Mouse (Mus musculus) mature B cell (primary cell): ENCODE data around the gene 9330182O14Rik.

Source experiments
- in situ Hi-C: fragments of 300-500 bp; cut with MboI; formaldehyde crosslinking; loops from 2 replicates; pipeline ENCODE4 v1.14.3; 2019

9330182O14Rik gene

DNA sequence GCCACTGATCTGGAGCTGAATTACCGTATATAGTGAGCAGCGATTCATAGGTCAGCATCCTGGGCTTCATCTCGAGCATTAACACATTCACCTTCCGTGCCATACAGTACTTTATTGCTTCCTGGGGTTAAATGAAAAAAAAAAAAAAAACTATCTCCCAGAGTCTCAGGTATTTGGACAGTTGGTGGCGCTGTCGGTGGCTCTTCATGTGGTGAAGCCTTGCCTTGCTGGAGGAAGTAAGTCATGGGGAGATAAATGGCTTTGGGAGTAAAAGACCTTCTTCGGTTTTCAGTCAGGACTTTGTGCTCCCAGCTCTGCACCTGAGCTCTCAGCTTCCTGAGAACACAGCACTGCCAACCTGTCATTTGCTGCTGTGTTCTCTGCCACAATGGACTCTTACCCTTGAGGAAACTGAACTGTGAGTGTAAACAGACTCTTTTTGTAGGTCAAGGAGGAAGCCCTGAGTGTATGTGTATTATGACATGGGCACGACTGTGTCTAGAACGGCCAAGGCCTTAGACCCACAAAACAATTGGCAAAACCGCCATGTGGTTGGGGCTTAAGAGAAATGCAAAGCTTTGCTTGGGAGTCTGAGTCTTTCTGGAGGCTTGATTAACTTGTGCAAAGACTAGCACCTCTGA is at the start of gene 9330182O14Rik:
Gene 9330182O14Rik (plus strand): TSS at position 214 of the 641 bp plus-strand sequence.
- in situ Hi-C loops: no loop called here

DNA sequence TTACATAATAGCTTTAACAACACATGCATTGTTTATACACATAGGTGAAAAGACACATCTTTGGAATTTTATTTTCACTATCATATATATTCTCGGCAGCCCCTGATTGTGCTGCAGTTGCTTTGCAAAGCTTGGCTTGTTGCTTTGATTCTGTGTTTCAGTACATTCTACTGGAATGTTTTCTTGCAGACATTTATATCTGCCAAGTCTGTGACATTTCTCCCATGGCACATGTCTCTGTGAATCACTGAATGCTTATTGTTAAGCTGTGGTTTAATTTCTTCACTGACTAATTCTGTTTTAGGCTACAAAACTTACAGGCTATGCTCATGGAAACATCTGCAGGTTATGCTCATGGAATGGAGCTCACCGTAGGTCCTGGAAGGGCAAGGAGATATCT is 30.9 kb upstream of the 9330182O14Rik start:
- in situ Hi-C loops: no loop called here

DNA sequence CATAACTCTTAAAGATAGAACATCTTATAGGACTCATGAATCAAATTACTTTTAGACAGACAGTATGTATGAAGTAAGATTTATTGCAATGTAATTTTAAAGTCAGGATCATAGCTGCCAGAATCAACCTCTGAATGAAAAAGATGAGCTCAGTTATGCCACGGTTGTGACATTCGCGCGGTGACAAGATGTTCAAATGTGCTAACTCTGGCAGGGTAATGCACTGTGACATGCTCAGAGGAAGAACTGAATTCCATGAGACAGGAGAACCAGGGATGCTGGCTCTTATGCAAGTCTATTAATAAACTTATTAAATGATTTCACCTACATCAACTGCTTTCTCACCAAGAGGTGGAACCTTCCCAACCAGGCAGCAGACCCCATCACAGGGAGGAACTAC is 28.5 kb upstream of the 9330182O14Rik start:
- in situ Hi-C loops: no loop called here

DNA sequence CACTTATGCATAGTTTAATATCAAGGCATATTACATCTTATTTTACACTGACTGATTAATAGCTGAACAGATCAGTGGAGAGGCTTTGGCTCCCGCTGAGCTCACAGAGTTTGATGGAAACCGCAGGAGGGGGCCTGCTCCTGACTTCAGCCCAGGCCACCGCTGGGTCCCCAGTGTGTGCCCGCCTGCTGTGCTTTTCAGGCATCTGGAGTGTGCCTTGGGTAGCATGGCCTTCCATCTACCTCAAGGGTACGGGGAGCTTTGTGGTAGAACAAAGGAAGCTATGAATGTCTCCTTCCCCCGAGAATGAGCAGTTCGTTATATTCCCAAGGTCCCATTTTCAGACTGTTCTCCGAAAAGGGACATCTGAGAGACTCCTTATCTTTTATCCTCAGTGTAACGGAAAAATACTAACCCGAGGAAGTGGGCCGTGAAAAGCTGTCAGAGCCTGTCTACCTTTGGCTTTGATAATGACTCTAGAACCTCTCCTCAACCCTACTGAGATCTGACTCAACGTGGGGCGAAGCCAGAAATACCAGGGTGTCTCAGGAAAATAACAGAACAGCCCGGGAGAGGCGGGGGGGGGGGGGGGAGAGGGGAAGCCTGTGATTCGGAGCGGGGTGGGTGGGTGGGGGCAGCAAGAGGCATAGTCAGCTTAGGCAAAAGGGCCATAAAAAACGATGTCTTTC is 20.1 kb upstream of the 9330182O14Rik start:
- in situ Hi-C loops: no loop called here

DNA sequence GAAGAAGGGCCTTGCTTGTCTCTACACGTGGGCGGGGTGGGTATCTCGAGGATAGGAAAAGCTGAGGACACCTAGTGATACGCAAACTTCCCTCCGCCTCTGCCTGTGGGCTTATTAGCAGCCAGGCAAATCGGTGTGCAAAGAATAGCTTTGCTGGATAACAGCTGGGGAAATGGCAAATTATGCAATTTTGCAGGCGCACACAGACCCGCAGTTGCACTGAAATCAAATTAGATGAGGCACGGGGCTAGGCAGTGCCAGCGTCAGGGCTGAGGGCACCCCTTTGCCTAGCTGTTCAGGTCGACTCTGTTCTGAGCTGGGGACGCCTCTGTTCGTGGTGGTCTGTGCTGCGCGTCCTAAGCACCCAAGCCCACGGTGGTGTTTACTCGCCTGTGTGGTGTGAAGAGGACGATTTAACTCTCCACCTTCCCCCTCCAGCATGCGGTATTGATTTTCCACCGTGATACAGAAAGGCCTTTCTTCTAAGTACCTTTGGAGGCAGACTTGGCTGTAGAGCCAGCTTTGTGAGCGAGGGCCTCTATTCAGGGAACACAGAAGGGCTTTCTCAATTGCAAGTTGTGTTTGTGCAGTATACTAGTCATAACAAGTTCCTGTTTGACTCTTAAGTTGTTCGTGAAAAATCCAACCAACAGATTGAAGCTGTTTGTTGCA is 19.4 kb upstream of the 9330182O14Rik start:
- in situ Hi-C loops: no loop called here

DNA sequence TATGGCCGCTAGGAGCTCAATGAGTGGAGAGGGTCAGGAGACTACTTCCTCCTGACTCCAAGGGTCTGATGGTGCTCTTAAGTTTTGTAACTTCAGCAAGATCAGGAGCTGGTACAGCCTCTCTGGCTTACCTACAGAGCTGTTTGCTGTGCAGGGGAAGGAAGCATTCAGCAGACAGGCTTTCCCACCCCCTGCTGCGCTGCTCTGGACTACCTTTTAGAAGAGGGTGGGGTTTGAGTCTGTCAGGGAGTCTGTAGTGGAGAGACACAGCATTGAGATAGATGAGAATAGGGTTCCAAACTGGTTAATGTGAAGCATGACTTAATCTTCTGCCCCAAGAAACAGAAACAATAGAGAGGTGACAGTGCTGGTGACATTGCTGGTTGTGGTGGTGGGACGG is 17.8 kb upstream of the 9330182O14Rik start:
- in situ Hi-C loops: no loop called here

DNA sequence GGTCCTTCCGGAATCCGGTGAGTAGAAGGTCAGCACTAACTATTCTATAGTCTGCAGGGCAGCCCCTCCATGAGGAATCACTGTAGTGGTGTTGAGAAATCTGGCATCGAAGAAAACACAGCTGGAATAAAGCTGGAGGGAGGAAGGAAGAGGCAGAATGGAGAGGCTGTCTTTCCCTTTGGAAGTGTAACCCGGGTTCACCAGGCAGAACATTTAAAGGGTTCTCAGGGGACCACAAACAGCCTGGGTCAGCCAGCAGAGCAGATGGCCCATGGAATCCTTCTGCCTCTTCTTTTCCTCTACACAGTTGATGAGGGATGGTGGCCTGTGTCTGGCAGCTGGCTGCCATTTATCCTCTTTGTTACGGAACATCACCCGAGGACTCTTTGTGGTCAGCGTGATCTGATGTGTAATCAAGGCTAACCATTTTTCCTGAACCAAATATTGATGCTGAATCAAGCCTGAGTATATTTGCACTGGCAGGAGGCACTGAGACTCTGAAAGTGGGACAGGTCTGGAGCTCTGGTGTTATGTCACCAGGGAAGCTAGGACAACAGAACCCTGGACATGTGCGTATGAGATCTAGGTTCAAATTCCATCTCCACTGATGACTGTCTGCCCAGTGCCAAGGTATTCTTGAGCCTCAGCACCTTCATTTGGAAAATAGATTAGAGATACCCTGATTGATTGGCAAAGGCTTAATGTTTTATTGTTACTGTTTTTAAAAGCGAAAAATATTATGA is 9.8 kb upstream of the 9330182O14Rik start:
- in situ Hi-C loops: no loop called here

DNA sequence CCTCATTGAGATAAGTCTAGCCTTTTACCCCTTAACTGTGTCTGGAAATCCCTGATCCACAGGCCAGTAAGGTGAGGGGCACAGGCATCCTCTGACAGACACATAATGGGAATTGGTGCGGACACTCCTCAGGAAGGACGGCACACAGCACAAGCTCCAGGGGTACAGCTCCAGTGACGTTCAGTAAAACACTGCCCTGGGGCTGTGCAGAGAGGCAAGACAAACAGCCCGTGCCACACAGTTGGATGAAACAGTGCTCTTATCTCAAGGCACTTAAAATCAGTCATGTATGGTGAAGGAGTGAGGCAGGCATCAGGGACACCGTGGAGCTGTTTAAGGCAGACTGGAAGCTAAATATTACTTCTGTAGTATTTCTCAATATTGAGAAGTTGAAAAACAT is 4.7 kb upstream of the 9330182O14Rik start:
- in situ Hi-C loops: no loop called here

DNA sequence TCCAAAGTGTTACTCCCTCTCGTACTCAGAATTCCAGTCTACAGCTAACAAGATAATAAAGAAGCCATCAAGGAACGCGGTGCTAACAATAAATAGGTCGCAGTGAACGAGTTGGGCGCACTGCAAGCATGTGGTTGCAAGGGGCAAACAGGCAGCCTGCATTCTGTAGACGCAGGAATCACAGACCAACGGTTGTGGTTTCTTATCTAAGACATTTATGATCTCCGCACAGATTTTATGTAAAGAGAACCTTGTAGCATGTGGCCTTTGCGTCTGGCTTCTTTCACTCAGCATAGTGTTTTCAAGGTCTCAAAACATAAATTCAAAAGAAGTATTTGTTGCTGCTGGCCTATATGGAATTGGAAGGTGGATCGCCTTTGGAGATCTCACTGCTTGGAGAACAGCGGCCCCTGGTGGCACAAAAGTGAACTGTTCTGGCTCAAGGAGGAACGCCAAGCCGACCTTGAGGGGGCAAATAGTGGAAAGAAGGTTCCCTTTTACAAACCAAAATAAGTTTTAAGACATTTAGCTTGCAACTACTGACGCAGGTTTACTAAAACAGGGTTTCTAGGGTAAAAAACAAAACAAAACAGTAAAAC is 3.2 kb upstream of the 9330182O14Rik start:
- in situ Hi-C loops: no loop called here

DNA sequence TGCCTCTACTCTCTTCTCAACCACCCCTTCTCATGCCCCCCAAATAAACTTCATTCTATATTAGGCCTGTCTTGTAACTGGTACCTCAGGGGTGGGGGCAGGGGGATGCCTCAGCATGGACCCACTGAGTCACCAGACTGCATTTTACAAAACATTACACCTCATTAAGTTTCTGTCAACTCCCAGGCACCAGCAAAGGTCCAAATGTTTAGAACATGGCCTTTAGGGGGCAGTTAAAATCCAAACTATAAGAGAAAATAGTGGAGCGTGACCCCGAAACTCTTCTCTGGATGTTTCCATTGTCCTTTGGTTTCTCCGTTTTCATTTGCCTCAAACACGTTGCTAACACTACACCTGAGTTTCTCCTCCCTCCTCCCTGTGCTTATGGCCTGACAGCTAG is 1.8 kb upstream of the 9330182O14Rik start:
- in situ Hi-C loops: no loop called here

DNA sequence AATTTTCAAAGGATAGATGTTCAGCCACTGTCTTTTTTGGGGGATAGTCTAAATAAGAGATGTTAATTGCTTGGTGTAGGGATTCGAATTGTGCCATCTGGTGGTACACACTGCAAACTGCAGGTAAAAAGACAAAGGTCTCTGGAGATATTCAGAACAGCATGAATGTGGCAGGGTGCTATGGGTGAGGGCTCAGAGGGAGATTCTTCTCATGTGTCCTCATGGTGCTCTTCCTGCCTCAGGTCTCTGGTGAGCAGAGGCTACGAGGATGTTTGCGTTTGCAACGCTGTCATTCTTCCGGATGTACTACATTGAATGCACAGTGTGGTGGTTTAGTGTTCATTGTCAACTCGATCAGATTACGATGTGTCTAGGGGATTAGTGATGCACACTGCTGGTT is 10.1 kb downstream of the 9330182O14Rik start:
- in situ Hi-C loops: no loop called here

DNA sequence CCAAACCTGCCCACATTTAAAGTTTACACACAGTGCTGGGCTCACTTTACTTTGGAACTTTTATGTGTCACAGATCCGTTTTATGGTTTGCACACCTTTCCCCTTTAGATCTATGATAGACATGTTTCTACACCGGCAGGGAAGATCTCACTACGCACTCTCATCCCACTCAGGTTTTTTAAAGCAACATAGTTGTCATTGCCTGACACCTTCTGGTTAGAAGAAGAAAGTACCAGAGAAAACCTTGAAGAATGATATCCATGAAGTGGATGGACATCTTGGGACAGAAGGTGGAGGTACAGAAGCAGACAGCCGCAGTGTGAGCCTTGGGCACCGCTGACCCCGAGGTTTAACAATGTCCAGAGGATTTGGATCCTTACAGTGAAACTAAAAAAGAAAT is 23.5 kb downstream of the 9330182O14Rik start:
- in situ Hi-C loops: no loop called here

DNA sequence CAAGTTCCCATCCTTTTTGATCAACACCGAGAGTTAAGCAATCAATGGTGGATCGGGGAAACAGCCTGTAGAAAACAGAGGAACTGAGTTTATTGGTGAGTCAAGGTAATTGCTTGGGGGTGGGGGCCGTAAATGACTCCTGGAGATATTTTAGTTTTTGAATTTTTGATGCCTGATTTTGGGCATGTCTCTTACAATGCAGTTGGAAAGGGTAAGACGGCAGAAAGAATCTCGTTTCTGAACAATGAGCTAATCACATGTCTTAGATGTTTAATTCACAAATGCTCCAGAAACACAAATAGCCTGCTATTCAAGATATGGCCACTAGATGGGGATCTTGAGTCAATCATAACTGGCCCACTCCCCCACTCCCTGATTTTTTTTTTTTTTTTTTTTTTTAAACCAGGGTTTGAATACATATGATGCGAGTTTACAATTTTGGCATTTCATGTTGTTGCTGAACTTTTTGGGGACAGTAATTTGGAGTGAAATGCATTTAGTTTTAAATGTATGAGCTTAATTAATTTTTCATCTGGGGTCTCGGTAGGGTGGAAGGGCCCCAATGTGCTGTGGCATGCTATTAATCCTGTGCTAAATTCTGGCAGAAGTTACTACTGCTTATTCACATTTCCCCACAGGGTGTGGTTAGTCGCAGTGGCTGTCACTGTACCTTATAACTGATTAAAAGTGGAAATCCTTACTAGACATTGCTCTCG is 32.6 kb downstream of the 9330182O14Rik start:
- in situ Hi-C loops: no loop called here

DNA sequence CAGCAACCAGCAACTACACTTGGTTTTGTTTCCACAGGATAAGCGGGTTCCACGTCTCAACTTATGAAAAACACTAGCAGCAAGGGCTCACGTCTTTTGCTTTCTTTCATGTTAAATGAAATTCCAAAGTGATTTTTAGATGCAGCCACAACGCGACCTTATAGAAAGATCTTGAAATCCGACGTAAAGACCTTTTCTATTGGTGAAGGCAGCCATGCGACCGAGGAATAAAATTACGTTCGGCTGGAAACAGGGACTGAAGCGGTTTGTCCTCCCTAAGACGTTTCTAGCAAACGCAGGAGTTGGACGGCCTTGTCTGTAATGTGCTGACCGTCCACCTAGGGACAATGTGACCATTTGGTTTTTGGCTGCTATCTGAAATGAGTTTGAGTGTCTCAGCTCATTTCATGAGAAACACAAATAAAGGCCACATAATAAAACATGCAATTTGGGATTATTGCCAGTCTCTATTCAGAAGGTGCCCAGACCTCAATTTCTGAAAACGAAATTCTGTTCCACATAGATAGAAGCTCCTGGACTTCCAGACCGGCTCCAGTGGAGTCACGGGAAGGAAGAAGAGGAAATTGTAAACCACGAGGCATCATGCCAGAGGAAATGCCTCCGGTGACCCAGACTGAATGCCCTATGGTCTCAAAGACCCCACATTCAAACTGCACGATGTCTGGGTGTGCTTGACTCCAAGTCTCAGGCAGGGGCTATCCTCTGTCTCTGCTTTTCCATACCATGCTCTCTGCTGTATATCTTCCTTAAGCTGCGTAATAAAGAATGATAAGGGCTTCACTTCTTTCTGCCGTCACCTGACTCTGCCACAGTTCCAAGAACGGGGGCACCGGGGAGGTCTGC is 33.3 kb downstream of the 9330182O14Rik start:
- in situ Hi-C loops: no loop called here

DNA sequence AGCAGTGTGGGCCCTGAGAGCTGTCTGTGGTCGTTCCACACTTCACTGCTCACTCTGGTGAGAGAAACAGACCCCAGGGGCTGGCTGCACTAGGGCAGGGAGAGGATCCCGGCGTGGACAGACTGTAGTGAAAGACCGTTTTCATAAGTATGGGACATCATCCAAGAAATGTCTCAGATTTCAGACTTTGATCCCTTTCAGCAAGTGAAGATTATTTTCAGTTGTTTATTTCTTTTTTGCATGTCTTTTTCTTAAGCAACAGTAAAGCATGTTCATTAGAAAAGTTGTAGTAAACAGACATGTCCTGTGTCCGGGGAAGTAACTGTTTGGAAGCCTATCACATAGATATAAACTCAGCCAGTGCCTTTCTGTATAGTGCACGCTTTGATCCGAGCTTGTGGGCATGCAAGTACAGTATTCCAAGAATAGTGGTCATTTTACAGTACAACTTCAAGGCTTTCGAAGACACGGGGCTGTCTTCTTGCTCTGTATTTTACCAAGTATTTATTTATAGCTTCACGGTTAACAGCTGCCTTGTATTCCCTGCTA is 34.0 kb downstream of the 9330182O14Rik start:
- in situ Hi-C loops: no loop called here

DNA sequence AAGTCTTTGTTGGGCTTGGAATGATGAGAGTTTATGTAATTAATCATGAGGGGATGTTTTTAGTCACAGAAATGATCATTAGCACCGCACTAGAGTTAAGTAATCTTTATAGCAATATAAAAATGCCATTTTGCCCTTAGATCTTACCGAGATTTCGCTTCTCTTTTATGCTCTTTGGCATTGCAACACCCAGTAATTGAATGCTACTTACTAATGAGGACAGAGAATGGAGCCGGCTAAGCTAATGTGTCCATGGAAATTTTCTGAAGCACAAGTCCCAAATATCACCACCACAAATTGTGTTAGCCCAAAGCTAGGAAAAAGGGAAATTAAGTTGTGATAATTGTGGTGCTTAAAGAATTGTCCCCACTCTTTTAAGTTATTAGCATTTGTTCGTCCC is 34.9 kb downstream of the 9330182O14Rik start:
- in situ Hi-C loops: no loop called here

DNA sequence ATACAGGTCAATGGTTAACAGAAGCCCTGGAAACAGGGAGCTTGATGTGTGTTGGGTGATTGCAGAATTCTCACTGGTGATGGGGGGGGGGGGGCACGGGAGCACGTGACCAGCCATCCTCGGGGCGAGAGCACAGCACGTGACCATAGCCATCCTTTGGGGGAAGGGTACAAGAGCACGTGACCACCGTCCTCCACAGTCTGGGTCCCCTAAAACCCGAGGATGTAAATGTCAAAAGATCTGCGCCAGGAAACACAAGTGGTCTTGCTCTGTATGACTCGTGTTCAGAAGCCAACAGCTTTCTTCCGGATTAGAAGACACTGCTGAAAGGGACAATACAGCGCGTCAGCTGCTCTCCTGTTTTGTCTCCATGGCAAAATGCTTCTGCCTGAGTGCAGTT is 35.5 kb downstream of the 9330182O14Rik start:
- in situ Hi-C loops: no loop called here

DNA sequence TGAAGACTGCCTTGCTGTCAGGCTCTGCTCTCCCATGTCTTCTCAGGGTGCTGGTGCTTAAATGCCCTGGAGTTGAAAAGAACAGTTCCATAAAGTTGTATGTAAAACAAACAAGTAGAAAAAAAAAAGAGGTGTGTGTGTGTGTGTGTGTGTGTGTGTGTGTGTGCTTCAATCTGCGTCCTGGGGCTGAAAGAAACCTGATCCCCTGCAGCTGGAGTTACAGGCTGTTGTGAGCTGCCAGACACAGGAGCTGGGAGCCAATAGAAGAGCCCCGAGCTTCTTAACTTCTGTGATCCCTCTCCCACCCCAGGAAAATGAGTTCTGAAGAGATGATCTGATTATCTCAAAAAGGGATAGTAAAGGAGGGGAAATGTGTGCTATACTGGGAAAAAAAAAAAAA is 45.3 kb downstream of the 9330182O14Rik start:
- in situ Hi-C loops: no loop called here

DNA sequence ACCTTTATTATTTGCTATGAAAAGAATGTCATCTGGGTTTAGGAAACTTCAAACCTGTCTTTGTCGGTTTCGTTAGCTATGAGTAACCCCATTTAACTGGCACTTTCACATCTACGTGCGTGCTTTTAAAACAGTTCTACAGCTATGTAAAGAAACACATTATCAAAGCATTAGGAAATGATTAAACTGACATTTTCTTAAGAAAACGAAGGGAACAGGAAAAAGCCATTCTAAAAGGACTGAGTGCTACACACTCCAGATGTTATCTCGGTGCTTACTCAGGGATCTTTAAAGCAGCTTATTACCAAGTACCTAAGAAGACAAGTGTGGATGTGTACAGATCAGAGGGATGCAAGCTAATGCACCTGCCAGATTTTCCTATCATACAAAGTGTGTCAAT is 52.9 kb downstream of the 9330182O14Rik start:
- in situ Hi-C loops: no loop called here
